Mouse (Mus musculus) forebrain, embryonic 16.5 days (tissue): ENCODE data around the gene Cdipt. TPM values are rescaled to one million over a fixed set of nuclear protein-coding genes. Genes with fewer than 3 reads are reported as not detected.

Experiments
- ATAC-seq: fragments of 200-750 bp; cut with Nextera tagmentation; 2 replicates; pipeline ENCODE4 v1.8.0; 2017; ENCODE audit warnings: mild to moderate bottlenecking, moderate library complexity
- H3K27ac ChIP-seq: fragments of 300-500 bp; sonication (generic); 2 replicates; pipeline ENCODE4 v1.5.1; 2014; ENCODE audit warnings: low read length, control low read depth
- H3K27me3 ChIP-seq: fragments of 300-500 bp; sonication (generic); replicated peaks from 2 replicates; pipeline ENCODE4 v1.6.1; 2014; ENCODE audit warnings: low read length; ENCODE audit not compliant: control insufficient read depth, insufficient read depth
- H3K36me3 ChIP-seq: fragments of 300-500 bp; sonication (generic); 2 replicates; pipeline ENCODE4 v1.6.1; 2014; ENCODE audit not compliant: control insufficient read depth, insufficient read depth
- H3K4me1 ChIP-seq: fragments of 300-500 bp; sonication (generic); replicated peaks from 2 replicates; pipeline ENCODE4 v1.6.1; 2014; ENCODE audit warnings: low read length; ENCODE audit not compliant: control insufficient read depth, insufficient read depth
- H3K4me2 ChIP-seq: fragments of 300-500 bp; sonication (generic); 2 replicates; pipeline ENCODE4 v1.6.1; 2014; ENCODE audit warnings: mild to moderate bottlenecking, low read length, control low read depth
- H3K4me3 ChIP-seq: fragments of 300-500 bp; sonication (generic); replicated peaks from 2 replicates; pipeline ENCODE4 v1.5.1; 2014; ENCODE audit warnings: mild to moderate bottlenecking, low read length, control low read depth
- H3K9ac ChIP-seq: fragments of 300-500 bp; sonication (generic); replicated peaks from 2 replicates; pipeline ENCODE4 v1.6.1; 2014; ENCODE audit warnings: low read depth, low read length, control low read depth
- H3K9me3 ChIP-seq: fragments of 300-500 bp; sonication (generic); 2 replicates; pipeline ENCODE4 v1.6.1; 2016; ENCODE audit warnings: low read length; ENCODE audit not compliant: control insufficient read depth
- WGBS: fragments of 180-500 bp; shearing (Covaris S2); extraction: QIAGEN DNeasy Blood & Tissue Kit; methylation state at CpG from one replicate; pipeline ENCODE4 v1.1.7; 2014; 5-methylcytosine and 5-hydroxymethylcytosine counted together
- polyA plus RNA-seq: library from polyadenylated mRNA; unstranded; fragments of >200 nt; fragmentation: Nextera tagmentation; extraction: Ambion mirVana; gene quantifications from 2 replicates; pipeline ENCODE4 v1.2.1, GENCODE M21; 2015

The Cdipt gene
- polyA plus RNA-seq, 1 experiment from 2014 or later, result 122 TPM

GRCm38 (mm10) chr7:127026161-127026600, 50.5 kb downstream of the Cdipt start:
- Histone ChIP-seq H3K27me3 (no peaks in the 10 kb centered on the region), H3K36me3 (peaks cover 7% of the 10 kb centered on the region), H3K9ac (peak overlapping the region; percentile 92), H3K9me3 (no peaks in the 10 kb centered on the region), H3K4me1 (peaks cover 45% of the 10 kb centered on the region), H3K4me2 (peak overlapping the region; percentile 92), H3K4me3 (peak overlapping the region; percentile 60), H3K27ac (peak overlapping the region; percentile 99)
- 0% methylated on average over 21 of the region's 48 CpGs for WGBS
- ATAC-seq, result 0 out of 2 replicates have a peak, but pooled peaks have one; percentile 1

- ATAC-seq, result 0 out of 2 replicates have a peak, but pooled peaks have one; percentile 0
- H3K27ac ChIP-seq, result peak overlapping the region; percentile 99
- no peaks in the 10 kb centered on the region for H3K27me3 ChIP-seq
- H3K36me3 ChIP-seq, result peaks cover 7% of the 10 kb centered on the region
- peak overlapping the region; percentile 92; the same call in 1 of the 2 replicates for H3K4me2 ChIP-seq
- H3K4me1 ChIP-seq, result peaks cover 40% of the 10 kb centered on the region
- WGBS, result 5% methylated on average over 7 of the region's 48 CpGs
- H3K9ac ChIP-seq, result peak overlapping the region; percentile 92
- no peaks in the 10 kb centered on the region for H3K9me3 ChIP-seq
- peak overlapping the region; percentile 60 for H3K4me3 ChIP-seq
These were observed 50.9 kb downstream of the Cdipt start for GRCm38 (mm10) chr7:127026616-127026983.

- peaks cover 7% of the 10 kb centered on the region for H3K36me3 ChIP-seq
- peak within 1 kb of the TSS; percentile 99 for H3K27ac ChIP-seq
- H3K9ac ChIP-seq, result peak within 1 kb of the TSS; percentile 92
- under 1% methylated on average over 50 of the region's 63 CpGs for WGBS
- ATAC-seq, result peak; percentile 92
- H3K4me2 ChIP-seq, result peak within 1 kb of the TSS; percentile 92
- H3K4me1 ChIP-seq, result peaks cover 36% of the 10 kb centered on the region
- peak within 1 kb of the TSS; percentile 60 for H3K4me3 ChIP-seq
- no peaks in the 10 kb centered on the region for H3K27me3 ChIP-seq
- H3K9me3 ChIP-seq, result no peaks in the 10 kb centered on the region
These were observed 51.4 kb downstream of the Cdipt start, which contains the start of gene Maz for GRCm38 (mm10) chr7:127026984-127027726. Gene Maz, minus strand, starts transcription at chr7:127027037.

GRCm38 (mm10) chr7:127027885-127028284, 52.2 kb downstream of the Cdipt start:
- Histone ChIP-seq H3K4me1 (peaks cover 29% of the 10 kb centered on the region), H3K27ac (peak overlapping the region; percentile 99), H3K9ac (peak overlapping the region; percentile 92), H3K9me3 (no peaks in the 10 kb centered on the region), H3K36me3 (peaks cover 3% of the 10 kb centered on the region; the same call in 1 of the 2 replicates), H3K4me2 (peak overlapping the region; percentile 71), H3K27me3 (no peaks in the 10 kb centered on the region), H3K4me3 (peak overlapping the region; percentile 60)
- ATAC-seq, result peak; percentile 1; the same call in 1 of the 2 replicates
- 63% methylated on average over 8 of the region's 8 CpGs for WGBS

Other genes with a start within 250 kb of the Cdipt start
- gene Mapk3, start 216.3 kb upstream of the Cdipt start, polyA plus RNA-seq, result 98.2 and 100.0 TPM in 2 replicates
- gene Gdpd3, start 209.6 kb upstream of the Cdipt start, polyA plus RNA-seq, result 1.3 and 2.6 TPM in 2 replicates
- 199 and 202 TPM in 2 replicates for gene Ypel3, start 199.0 kb upstream of the Cdipt start, polyA plus RNA-seq
- gene Tbx6, start 194.4 kb upstream of the Cdipt start, polyA plus RNA-seq, result 0.73 and 0.86 TPM in 2 replicates
- gene Ppp4c, start 183.4 kb upstream of the Cdipt start, polyA plus RNA-seq, result 196 and 202 TPM in 2 replicates
- gene Fam57b, start 178.2 kb upstream of the Cdipt start, polyA plus RNA-seq, result 32.8 and 40.4 TPM in 2 replicates
- not detected in 2 replicates for gene 4930451I11Rik, start 144.3 kb upstream of the Cdipt start, polyA plus RNA-seq
- 10.8 and 14.3 TPM in 2 replicates for gene Doc2a, start 128.5 kb upstream of the Cdipt start, polyA plus RNA-seq
- 25.6 and 28.1 TPM in 2 replicates for gene Hirip3, start 113.9 kb upstream of the Cdipt start, polyA plus RNA-seq
- 95.1 and 97.9 TPM in 2 replicates for gene Ino80e, start 113.5 kb upstream of the Cdipt start, polyA plus RNA-seq
- gene Taok2, start 91.2 kb upstream of the Cdipt start, polyA plus RNA-seq, result 55.3 and 65.6 TPM in 2 replicates
- 33.3 and 37.3 TPM in 2 replicates for gene Tmem219, start 53.0 kb upstream of the Cdipt start, polyA plus RNA-seq
- 131 and 132 TPM in 2 replicates for gene Kctd13, start 47.0 kb upstream of the Cdipt start, polyA plus RNA-seq
- gene Asphd1, start 26.3 kb upstream of the Cdipt start, polyA plus RNA-seq, result 4.8 and 8.5 TPM in 2 replicates
- 26.1 and 30.6 TPM in 2 replicates for gene Sez6l2, start 25.4 kb upstream of the Cdipt start, polyA plus RNA-seq
- 0.45 and 1.2 TPM in 2 replicates for gene Cdiptos, start 184 bp downstream of the Cdipt start, polyA plus RNA-seq
- gene Mvp, start 38.7 kb downstream of the Cdipt start, polyA plus RNA-seq, result 3.0 and 3.7 TPM in 2 replicates
- not detected in 2 replicates for gene Pagr1b, start 40.6 kb downstream of the Cdipt start, polyA plus RNA-seq
- gene Pagr1a, start 41.4 kb downstream of the Cdipt start, polyA plus RNA-seq, result 22.9 and 39.8 TPM in 2 replicates
- 54.8 and 74.1 TPM in 2 replicates for gene Gm42742, start 45.2 kb downstream of the Cdipt start, polyA plus RNA-seq
- 21.1 and 29.9 TPM in 2 replicates for gene Prrt2, start 45.3 kb downstream of the Cdipt start, polyA plus RNA-seq
- gene Maz, start 51.1 kb downstream of the Cdipt start, polyA plus RNA-seq, result 57.9 and 58.8 TPM in 2 replicates
- 52.9 and 61.2 TPM in 2 replicates for gene Kif22, start 66.6 kb downstream of the Cdipt start, polyA plus RNA-seq
- not detected in 2 replicates for gene Zg16, start 111.4 kb downstream of the Cdipt start, polyA plus RNA-seq
- 1.5 and 1.9 TPM in 2 replicates for gene AI467606, start 115.4 kb downstream of the Cdipt start, polyA plus RNA-seq
- gene Qprt, start 146.3 kb downstream of the Cdipt start, polyA plus RNA-seq, result 0.28 and 1.0 TPM in 2 replicates
- 0.09 TPM in 1 of 2 replicates, not detected in the other for gene Spn, start 161.9 kb downstream of the Cdipt start, polyA plus RNA-seq
- gene Cd2bp2, start 220.1 kb downstream of the Cdipt start, polyA plus RNA-seq, result 88.2 and 91.0 TPM in 2 replicates
- gene Tbc1d10b, start 232.6 kb downstream of the Cdipt start, polyA plus RNA-seq, result 24.9 and 31.0 TPM in 2 replicates
- 4.1 and 8.3 TPM in 2 replicates for gene Mylpf, start 233.0 kb downstream of the Cdipt start, polyA plus RNA-seq